Mouse (Mus musculus) liver, embryonic 14.5 days (tissue): ENCODE data around the gene Cdv3. TPM values are rescaled to one million over a fixed set of nuclear protein-coding genes. Genes with fewer than 3 reads are reported as not detected.

Experiments used
- ATAC-seq: fragments of 200-750 bp; cut with Nextera tagmentation; 2 replicates; pipeline ENCODE4 v1.8.0; 2017; ENCODE audit warnings: moderate number of reproducible peaks, mild to moderate bottlenecking, moderate library complexity; ENCODE audit not compliant: insufficient read depth
- DNase-seq, 3 experiments: peaks; one replicate each; pipeline ENCODE4 v3.0.0-alpha.2; 2012 to 2013; ENCODE audit warnings: low read depth in 3 of 3, low spot score in 3 of 3
- H3K27ac ChIP-seq: fragments of 300-500 bp; sonication (generic); 2 replicates; pipeline ENCODE4 v1.5.1; 2014; ENCODE audit warnings: moderate library complexity, mild to moderate bottlenecking, control low read depth, inconsistent platforms
- H3K27me3 ChIP-seq: fragments of 300-500 bp; sonication (generic); 2 replicates; pipeline ENCODE4 v1.6.1; 2014; ENCODE audit warnings: mild to moderate bottlenecking, low read length, moderate library complexity; ENCODE audit not compliant: control insufficient read depth, insufficient read depth
- H3K36me3 ChIP-seq: fragments of 300-500 bp; sonication (generic); replicated peaks from 2 replicates; pipeline ENCODE4 v1.6.1; 2014; ENCODE audit warnings: low read depth; ENCODE audit not compliant: control insufficient read depth, insufficient read depth
- H3K4me1 ChIP-seq, 2 experiments: fragments of 200-500 bp in 1 of 2; fragments of 300-500 bp in 1 of 2; sonication (generic) in 1 of 2; replicated peaks; 2 replicates each; pipeline ENCODE4 v1.6.1; 2012 to 2014; ENCODE audit warnings: antibody characterized with exemption in 1 of 2, inconsistent platforms in 1 of 2, low read length in 1 of 2; ENCODE audit not compliant: control insufficient read depth in 2 of 2, insufficient read depth in 2 of 2
- H3K4me2 ChIP-seq: fragments of 300-500 bp; sonication (generic); 2 replicates; pipeline ENCODE4 v1.6.1; 2014; ENCODE audit warnings: low read depth, mild to moderate bottlenecking, control low read depth, moderate library complexity
- H3K4me3 ChIP-seq, 2 experiments: fragments of 200-500 bp in 1 of 2; fragments of 300-500 bp in 1 of 2; sonication (generic) in 1 of 2; 2 replicates each; pipeline ENCODE4 v1.5.1; 2012 to 2014; ENCODE audit warnings: low read depth in 2 of 2, low read length in 2 of 2, mild to moderate bottlenecking in 2 of 2, control low read depth in 1 of 2, inconsistent platforms in 1 of 2, moderate library complexity in 1 of 2; ENCODE audit not compliant: insufficient read depth in 1 of 2
- H3K9ac ChIP-seq: fragments of 300-500 bp; sonication (generic); replicated peaks from 2 replicates; pipeline ENCODE4 v1.6.1; 2014; ENCODE audit warnings: mild to moderate bottlenecking, control low read depth, moderate library complexity
- H3K9me3 ChIP-seq: fragments of 300-500 bp; sonication (generic); 2 replicates; pipeline ENCODE4 v1.6.1; 2016; ENCODE audit warnings: low read length, mixed read lengths; ENCODE audit not compliant: control insufficient read depth
- CTCF ChIP-seq: IDR thresholded peaks from 2 replicates; pipeline ENCODE4 v1.5.1; 2016; ENCODE audit warnings: antibody characterized with exemption, low read depth, control low read depth
- EP300 ChIP-seq: IDR thresholded peaks from 2 replicates; pipeline ENCODE4 v1.6.1; 2016; ENCODE audit warnings: antibody characterized with exemption, low read depth
- WGBS: fragments of 180-500 bp; shearing (Covaris S2); extraction: QIAGEN DNeasy Blood & Tissue Kit; methylation state at CpG from one replicate; pipeline ENCODE4 v1.1.7; 2014; ENCODE audit not compliant: insufficient replicate concordance; 5-methylcytosine and 5-hydroxymethylcytosine counted together
- polyA plus RNA-seq, 2 experiments: library from polyadenylated mRNA; depleted of rRNA in 1 of 2; stranded (reverse) in 1 of 2; unstranded in 1 of 2; fragments of >200 nt; fragmentation: Nextera tagmentation in 1 of 2; extraction: Ambion mirVana in 1 of 2; gene quantifications; 2 replicates each; pipeline versions ENCODE4 v1.2.1 to v1.2.3; 2012 to 2014

The Cdv3 gene
- polyA plus RNA-seq, 2 experiments, result 32.0 to 41.8 TPM

- peaks cover 84% of the 10 kb centered on the region for H3K36me3 ChIP-seq
- no peak overlapping the region for H3K27ac ChIP-seq
- H3K27me3 ChIP-seq, result no peaks in the 10 kb centered on the region
- ATAC-seq (no peak), DNase-seq (no peak)
- no peak for TF ChIP-seq CTCF
- no peak for TF ChIP-seq EP300
- H3K9ac ChIP-seq, result no peak overlapping the region
- H3K4me3 ChIP-seq, result no peak overlapping the region
- WGBS, result 55% methylated on average over 1 of the region's 1 CpGs
- H3K4me2 ChIP-seq, result no peak overlapping the region
- H3K4me1 ChIP-seq, result peaks cover 0 to 3% of the 10 kb centered on the region in 2 experiments; a peak in 1 of 4 replicates
- H3K9me3 ChIP-seq, result no peaks in the 10 kb centered on the region
Measured at GRCm38 (mm10) chr9:103347996-103348490, 17.6 kb downstream of the Cdv3 start.

DNA sequence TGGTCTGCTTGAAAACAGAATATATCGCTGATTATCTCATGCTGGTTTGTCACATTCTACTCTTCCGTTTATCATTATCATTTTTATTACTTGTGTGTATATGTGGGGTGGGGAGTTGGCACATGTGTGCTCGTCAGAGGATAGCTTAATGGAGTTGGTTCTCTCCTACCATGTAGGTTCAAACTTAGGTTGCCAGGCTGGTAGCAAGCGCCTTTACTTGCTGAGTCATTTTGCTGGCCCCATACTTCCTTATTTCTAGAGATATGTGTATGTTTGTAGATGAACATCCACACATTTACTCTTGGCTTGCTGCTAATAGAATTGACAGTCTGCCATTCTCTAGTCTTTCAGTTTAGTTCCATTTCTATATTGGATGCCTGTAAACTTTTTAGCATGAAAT, 18.6 kb downstream of the Cdv3 start:
- Histone ChIP-seq H3K9ac (no peak overlapping the region), H3K9me3 (no peaks in the 10 kb centered on the region), H3K4me3 (no peak overlapping the region), H3K27me3 (no peaks in the 10 kb centered on the region), H3K36me3 (peaks cover 83% of the 10 kb centered on the region), H3K4me1 (peaks cover 0 to 3% of the 10 kb centered on the region in 2 experiments; a peak in 1 of 4 replicates), H3K4me2 (no peak overlapping the region), H3K27ac (no peak overlapping the region)
- ATAC-seq, result no peak
- TF ChIP-seq CTCF, result no peak
- TF ChIP-seq EP300, result no peak
- DNase-seq, result no peak
- WGBS, result 50% methylated on average over 4 of the region's 4 CpGs

- H3K4me3 ChIP-seq, result no peak overlapping the region
- peak in 1 of 3 experiments; percentile 14 for DNase-seq
- H3K36me3 ChIP-seq, result peaks cover 89% of the 10 kb centered on the region
- H3K9ac ChIP-seq, result no peak overlapping the region
- H3K27ac ChIP-seq, result no peak overlapping the region
- no peaks in the 10 kb centered on the region for H3K9me3 ChIP-seq
- no peak overlapping the region for H3K4me2 ChIP-seq
- H3K4me1 ChIP-seq, result no peaks in the 10 kb centered on the region
- ATAC-seq, result no peak
- no peaks in the 10 kb centered on the region for H3K27me3 ChIP-seq
- TF ChIP-seq CTCF, result no peak
- no peak for TF ChIP-seq EP300
Measured at GRCm38 (mm10) chr9:103336912-103337311, 28.7 kb downstream of the Cdv3 start.

GRCm38 (mm10) chr9:103332663-103333062, 33.0 kb downstream of the Cdv3 start:
- Histone ChIP-seq H3K4me3 (no peak overlapping the region), H3K4me2 (no peak overlapping the region), H3K36me3 (peaks cover 91% of the 10 kb centered on the region), H3K27me3 (no peaks in the 10 kb centered on the region), H3K27ac (no peak overlapping the region), H3K9me3 (no peaks in the 10 kb centered on the region), H3K4me1 (no peaks in the 10 kb centered on the region), H3K9ac (no peak overlapping the region)
- TF ChIP-seq CTCF (no peak), EP300 (no peak)
- WGBS, result 67% methylated on average over 6 of the region's 6 CpGs
- no peak for ATAC-seq
- DNase-seq, result no peak

DNA sequence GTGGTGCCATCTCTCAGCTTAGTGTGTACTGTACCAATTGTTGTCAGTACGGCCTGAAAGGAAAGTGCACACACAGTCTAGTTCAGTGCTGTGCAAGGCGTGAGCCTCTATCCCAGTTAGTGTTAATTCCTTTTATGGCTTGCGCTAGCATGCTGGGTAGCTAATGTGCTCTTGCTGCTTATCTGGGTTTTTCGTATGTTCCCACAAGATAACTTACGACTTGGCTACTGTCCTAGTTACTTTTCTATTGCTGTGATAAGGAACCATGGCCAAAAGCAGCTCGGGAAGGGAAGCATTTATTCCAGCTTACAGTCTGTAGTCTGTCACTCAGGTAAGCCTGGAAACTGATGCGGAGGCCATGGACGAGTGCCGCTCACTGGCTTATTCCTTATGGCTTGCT, 39.2 kb downstream of the Cdv3 start:
- H3K9ac ChIP-seq, result peak overlapping the region; percentile 37
- no peaks in the 10 kb centered on the region for H3K27me3 ChIP-seq
- no peaks in the 10 kb centered on the region for H3K9me3 ChIP-seq
- TF ChIP-seq EP300, result peak; percentile 85
- no peak for TF ChIP-seq CTCF
- H3K27ac ChIP-seq, result peak overlapping the region; percentile 80
- H3K4me1 ChIP-seq, result peaks cover 12 to 17% of the 10 kb centered on the region in 2 experiments
- WGBS, result 29% methylated on average over 9 of the region's 9 CpGs
- DNase-seq (peak; percentile 73 to 79 (median 77)), ATAC-seq (peak; percentile 97)
- peak overlapping the region in 1 of 2 experiments; percentile 3; a peak in 1 of 4 replicates for H3K4me3 ChIP-seq
- peaks cover 90% of the 10 kb centered on the region for H3K36me3 ChIP-seq
- H3K4me2 ChIP-seq, result peak overlapping the region; percentile 56
